Mouse (Mus musculus) neural tube, embryonic 15.5 days (tissue): ENCODE measurements at regions not wholly inside any gene's neighbourhood (a gene's known extent, or its start where the extent isn't known, plus 50 kb on each side); places are given as distances from the start of the nearest gene placed in this dataset.
"Not testable (repeated sequence)": the region's sequence is repeated elsewhere in the genome, so short reads cannot be mapped to it uniquely, and the experiment has no call there.

Experiments used
- ATAC-seq: fragments of 200-750 bp; cut with Nextera tagmentation; 2 replicates; pipeline ENCODE4 v1.8.0; 2017; ENCODE audit warnings: mild to moderate bottlenecking, moderate TSS enrichment, moderate library complexity; ENCODE audit not compliant: low FRiP score
- H3K27ac ChIP-seq: fragments of 300-500 bp; sonication (generic); replicated peaks from 2 replicates; pipeline ENCODE4 v1.5.1; 2015; ENCODE audit warnings: mild to moderate bottlenecking, inconsistent platforms
- H3K27me3 ChIP-seq: fragments of 300-500 bp; sonication (generic); replicated peaks from 2 replicates; pipeline ENCODE4 v1.6.1; 2015; ENCODE audit warnings: inconsistent platforms
- H3K36me3 ChIP-seq: fragments of 300-500 bp; sonication (generic); 2 replicates; pipeline ENCODE4 v1.6.1; 2015; ENCODE audit warnings: inconsistent platforms
- H3K4me1 ChIP-seq: fragments of 300-500 bp; sonication (generic); 2 replicates; pipeline ENCODE4 v1.6.1; 2015; ENCODE audit warnings: inconsistent platforms
- H3K4me2 ChIP-seq: fragments of 300-500 bp; sonication (generic); 2 replicates; pipeline ENCODE4 v1.6.1; 2015; ENCODE audit warnings: inconsistent platforms, mild to moderate bottlenecking, moderate library complexity
- H3K4me3 ChIP-seq: fragments of 300-500 bp; sonication (generic); replicated peaks from 2 replicates; pipeline ENCODE4 v1.5.1; 2015; ENCODE audit warnings: mild to moderate bottlenecking, inconsistent platforms
- H3K9ac ChIP-seq: fragments of 300-500 bp; sonication (generic); replicated peaks from 2 replicates; pipeline ENCODE4 v1.6.1; 2015; ENCODE audit warnings: mild to moderate bottlenecking, inconsistent platforms
- H3K9me3 ChIP-seq: fragments of 300-500 bp; sonication (generic); replicated peaks from 2 replicates; pipeline ENCODE4 v1.6.1; 2016; ENCODE audit warnings: inconsistent platforms
- WGBS: fragments of 180-500 bp; shearing (Covaris S2); methylation state at CpG from one replicate; pipeline ENCODE4 v1.1.7; 2015; ENCODE audit warnings: mixed read lengths; 5-methylcytosine and 5-hydroxymethylcytosine counted together

DNA sequence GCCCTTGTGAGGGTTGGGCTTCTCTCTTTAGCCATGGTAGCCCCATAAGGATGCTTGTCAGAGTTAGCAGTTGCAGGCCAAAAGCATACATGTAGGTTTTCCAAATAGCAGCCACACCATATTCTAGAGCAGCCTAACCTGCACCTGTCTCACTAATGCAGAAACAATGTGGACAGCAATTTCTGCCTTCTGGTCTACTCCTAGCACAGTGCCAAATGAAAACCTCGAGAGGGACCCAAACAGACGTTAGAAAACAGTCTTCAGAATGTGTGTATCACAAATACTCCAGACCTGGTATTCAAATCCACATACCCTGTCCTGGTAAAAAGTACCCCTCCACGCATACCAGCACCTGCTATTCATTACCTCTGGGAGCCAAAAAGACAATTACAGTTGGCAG, 368.9 kb upstream of the Ngly1 start:
- WGBS, result 77% methylated on average over 3 of the region's 3 CpGs
- H3K27me3 ChIP-seq, result no peaks in the 10 kb centered on the region
- H3K4me1 ChIP-seq, result no peaks in the 10 kb centered on the region
- no peak for ATAC-seq
- H3K9me3 ChIP-seq, result no peaks in the 10 kb centered on the region
- no peak overlapping the region for H3K4me2 ChIP-seq
- no peak overlapping the region for H3K4me3 ChIP-seq
- no peaks in the 10 kb centered on the region for H3K36me3 ChIP-seq
- no peak overlapping the region for H3K9ac ChIP-seq
- H3K27ac ChIP-seq, result no peak overlapping the region

DNA sequence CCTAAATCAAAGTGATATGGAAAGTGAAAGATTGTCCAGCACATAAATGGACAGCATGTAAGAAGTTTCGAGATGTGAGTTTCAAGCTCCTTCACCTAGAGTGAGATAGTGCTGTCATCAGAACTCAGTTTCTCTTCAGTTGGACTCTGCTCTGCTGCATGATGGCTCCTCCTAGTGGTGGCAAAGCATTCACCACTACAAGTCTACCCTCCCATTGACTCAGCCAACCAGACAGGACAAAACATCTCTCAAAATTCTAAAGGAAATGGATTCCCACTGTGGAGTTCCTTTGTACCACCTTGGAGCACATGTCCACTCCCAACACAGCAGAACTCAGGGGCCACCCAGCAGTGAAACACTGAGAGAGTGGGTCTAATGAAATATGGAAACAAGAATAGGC, 367.8 kb upstream of the Ngly1 start:
- Histone ChIP-seq H3K27ac (no peak overlapping the region), H3K9ac (no peak overlapping the region), H3K4me2 (no peak overlapping the region), H3K9me3 (no peaks in the 10 kb centered on the region), H3K36me3 (no peaks in the 10 kb centered on the region), H3K4me1 (no peaks in the 10 kb centered on the region), H3K4me3 (no peak overlapping the region), H3K27me3 (no peaks in the 10 kb centered on the region)
- 77% methylated on average over 1 of the region's 1 CpGs for WGBS
- ATAC-seq, result no peak

- Histone ChIP-seq H3K9me3 (no peaks in the 10 kb centered on the region), H3K27me3 (no peaks in the 10 kb centered on the region), H3K9ac (no peak overlapping the region), H3K4me1 (no peaks in the 10 kb centered on the region), H3K4me2 (no peak overlapping the region), H3K36me3 (no peaks in the 10 kb centered on the region), H3K4me3 (no peak overlapping the region), H3K27ac (no peak overlapping the region)
- ATAC-seq, result no peak
- WGBS, result 83% methylated on average over 2 of the region's 2 CpGs
These were observed 364.3 kb upstream of the Ngly1 start for GRCm38 (mm10) chr14:15884641-15885340.

DNA sequence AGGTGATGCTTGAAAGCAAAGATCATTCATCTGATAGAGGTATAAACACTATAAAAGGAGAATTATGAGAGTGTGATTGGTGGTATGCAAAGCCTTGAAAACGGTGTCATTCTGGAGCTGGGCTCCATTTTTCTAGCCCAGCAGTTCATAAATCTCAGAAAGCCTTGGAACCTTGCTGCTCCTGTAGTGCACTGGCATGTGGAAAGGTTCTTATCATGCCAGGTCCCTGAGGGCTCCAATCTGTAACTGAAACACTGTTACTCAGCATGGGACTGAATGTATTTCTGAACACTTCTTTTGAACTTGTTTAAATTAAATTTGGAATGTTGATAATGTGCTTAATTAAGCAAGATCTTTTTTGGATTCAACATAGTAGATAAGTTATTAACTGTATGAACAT, 352.0 kb upstream of the Ngly1 start:
- WGBS, result 85% methylated on average over 1 of the region's 1 CpGs
- no peak for ATAC-seq
- Histone ChIP-seq H3K27ac (no peak overlapping the region), H3K36me3 (no peaks in the 10 kb centered on the region), H3K4me2 (no peak overlapping the region), H3K27me3 (no peaks in the 10 kb centered on the region), H3K4me3 (no peak overlapping the region), H3K4me1 (no peaks in the 10 kb centered on the region), H3K9ac (no peak overlapping the region), H3K9me3 (no peaks in the 10 kb centered on the region)

DNA sequence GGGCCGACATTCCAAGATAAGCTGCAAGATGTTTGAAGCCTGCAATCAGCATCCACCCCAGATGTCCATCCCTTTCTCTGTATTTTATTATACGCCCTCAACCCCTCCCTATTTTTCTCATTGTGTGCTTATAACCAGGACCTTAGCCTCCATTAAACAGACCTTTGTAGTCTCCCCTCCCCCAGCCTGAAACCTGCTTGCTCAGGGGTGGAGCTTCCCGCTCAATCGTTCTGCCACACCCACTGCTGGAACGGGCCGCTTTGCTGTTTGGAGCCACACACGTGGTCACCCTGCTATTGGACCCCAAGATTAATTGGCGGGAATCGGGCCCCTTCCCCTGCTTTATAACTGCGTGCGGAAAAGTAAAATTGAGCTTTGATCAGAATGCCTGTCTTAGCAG, 342.7 kb upstream of the Ngly1 start:
- not testable (repeated sequence) for ATAC-seq, H3K36me3 ChIP-seq, H3K27me3 ChIP-seq, H3K9ac ChIP-seq, H3K9me3 ChIP-seq, H3K4me2 ChIP-seq, H3K4me3 ChIP-seq, H3K27ac ChIP-seq, H3K4me1 ChIP-seq
- WGBS, result 90% methylated on average over 11 of the region's 11 CpGs

- not testable (repeated sequence) for H3K4me1 ChIP-seq, H3K36me3 ChIP-seq, H3K9ac ChIP-seq, H3K27me3 ChIP-seq, ATAC-seq, H3K4me3 ChIP-seq, H3K9me3 ChIP-seq, H3K27ac ChIP-seq, H3K4me2 ChIP-seq
- 74% methylated on average over 4 of the region's 4 CpGs for WGBS
These were observed 335.9 kb upstream of the Ngly1 start for GRCm38 (mm10) chr14:15913206-15913605.

DNA sequence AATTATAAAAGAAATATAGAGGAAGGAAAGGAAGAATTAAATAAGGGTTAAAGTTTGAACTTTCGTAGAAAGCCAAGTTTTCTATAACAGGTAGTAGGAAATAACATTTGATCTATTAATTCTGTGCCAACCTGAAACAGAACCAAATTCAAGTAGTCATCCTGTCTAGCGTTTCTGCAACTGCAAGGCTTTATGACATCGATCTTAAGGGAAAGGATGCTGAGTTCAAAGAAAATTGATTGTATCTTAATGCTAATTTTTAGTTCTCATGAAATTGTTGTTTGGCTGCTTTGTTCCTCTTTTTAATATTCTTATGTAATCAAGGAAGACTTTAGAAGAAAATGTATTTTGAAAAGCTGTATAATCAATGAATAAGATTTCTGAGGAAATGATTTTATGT, 334.9 kb upstream of the Ngly1 start:
- no peak overlapping the region for H3K9ac ChIP-seq
- H3K4me2 ChIP-seq, result no peak overlapping the region
- no peaks in the 10 kb centered on the region for H3K36me3 ChIP-seq
- WGBS, result 92% methylated on average over 3 of the region's 3 CpGs
- H3K4me1 ChIP-seq, result no peaks in the 10 kb centered on the region
- no peak overlapping the region for H3K4me3 ChIP-seq
- H3K27me3 ChIP-seq, result no peaks in the 10 kb centered on the region
- H3K9me3 ChIP-seq, result no peaks in the 10 kb centered on the region
- no peak overlapping the region for H3K27ac ChIP-seq
- ATAC-seq, result no peak

DNA sequence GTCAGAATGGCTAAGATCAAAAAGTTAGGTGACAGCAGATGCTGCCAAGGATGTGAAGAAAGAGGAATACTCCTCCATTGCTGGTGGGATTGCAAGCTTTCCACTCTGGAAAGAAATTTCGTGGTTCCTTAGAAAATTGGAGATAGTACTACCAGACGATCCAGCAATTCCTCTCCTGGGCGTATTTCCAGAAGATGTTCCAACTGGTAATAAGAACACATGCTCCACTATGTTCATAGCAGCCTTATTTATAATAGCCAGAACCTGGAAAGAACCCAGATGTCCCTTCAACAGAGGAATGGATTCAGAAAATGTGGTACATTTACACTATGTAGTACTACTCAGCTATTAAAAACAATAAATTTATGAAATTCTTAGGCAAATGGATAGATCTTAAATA, 324.4 kb upstream of the Ngly1 start:
- not testable (repeated sequence) for H3K9ac ChIP-seq, ATAC-seq, H3K9me3 ChIP-seq, H3K27me3 ChIP-seq, H3K4me3 ChIP-seq, H3K36me3 ChIP-seq, H3K4me2 ChIP-seq, H3K4me1 ChIP-seq, H3K27ac ChIP-seq
- WGBS, result 83% methylated on average over 3 of the region's 3 CpGs

GRCm38 (mm10) chr14:15934729-15935128, 314.4 kb upstream of the Ngly1 start:
- ATAC-seq, result no peak
- Histone ChIP-seq H3K4me1 (no peaks in the 10 kb centered on the region), H3K4me2 (no peak overlapping the region), H3K9ac (no peak overlapping the region), H3K36me3 (no peaks in the 10 kb centered on the region), H3K4me3 (no peak overlapping the region), H3K9me3 (no peaks in the 10 kb centered on the region), H3K27ac (no peak overlapping the region), H3K27me3 (no peaks in the 10 kb centered on the region)

DNA sequence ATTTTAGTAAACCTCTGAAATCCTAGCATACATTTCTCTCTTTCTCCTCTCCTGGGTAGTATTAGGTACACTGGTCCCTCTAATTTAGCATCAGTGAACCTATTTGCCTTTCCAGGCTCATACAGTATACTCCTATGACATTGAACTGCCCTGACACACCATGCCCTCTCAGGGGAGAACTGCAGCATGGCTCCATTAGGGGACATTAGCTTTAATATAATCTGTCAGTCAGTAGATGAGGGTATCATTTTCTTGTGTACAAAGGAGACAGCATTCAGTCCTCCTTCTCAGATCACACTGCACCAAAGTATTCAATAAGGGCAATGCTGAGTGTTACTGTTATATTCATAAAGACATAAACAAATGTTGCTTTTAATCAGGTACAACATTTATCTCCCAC, 278.8 kb upstream of the Ngly1 start:
- H3K9ac ChIP-seq, result no peak overlapping the region
- no peak overlapping the region for H3K4me3 ChIP-seq
- ATAC-seq, result no peak
- no peaks in the 10 kb centered on the region for H3K4me1 ChIP-seq
- H3K9me3 ChIP-seq, result no peaks in the 10 kb centered on the region
- no peak overlapping the region for H3K27ac ChIP-seq
- H3K27me3 ChIP-seq, result no peaks in the 10 kb centered on the region
- no peaks in the 10 kb centered on the region for H3K36me3 ChIP-seq
- H3K4me2 ChIP-seq, result no peak overlapping the region

- ATAC-seq, result no peak
These were observed 278.3 kb upstream of the Ngly1 start for GRCm38 (mm10) chr14:15970767-15971166.

GRCm38 (mm10) chr14:15971306-15971705, 277.8 kb upstream of the Ngly1 start:
- no peak for ATAC-seq
- Histone ChIP-seq H3K4me2 (no peak overlapping the region), H3K4me3 (no peak overlapping the region), H3K27ac (no peak overlapping the region), H3K4me1 (no peaks in the 10 kb centered on the region), H3K36me3 (no peaks in the 10 kb centered on the region), H3K9me3 (no peaks in the 10 kb centered on the region), H3K27me3 (no peaks in the 10 kb centered on the region), H3K9ac (no peak overlapping the region)

More at GRCm38 (mm10) chr14:15970767-15971166, 278.3 kb upstream of the Ngly1 start:
- Histone ChIP-seq H3K4me1 (no peaks in the 10 kb centered on the region), H3K4me3 (no peak overlapping the region), H3K27ac (no peak overlapping the region), H3K27me3 (no peaks in the 10 kb centered on the region), H3K4me2 (no peak overlapping the region), H3K9me3 (no peaks in the 10 kb centered on the region), H3K36me3 (no peaks in the 10 kb centered on the region), H3K9ac (no peak overlapping the region)

GRCm38 (mm10) chr14:15977366-15977765, 271.7 kb upstream of the Ngly1 start:
- no peak overlapping the region for H3K4me2 ChIP-seq
- H3K9ac ChIP-seq, result no peak overlapping the region
- no peaks in the 10 kb centered on the region for H3K27me3 ChIP-seq
- no peaks in the 10 kb centered on the region for H3K36me3 ChIP-seq
- no peak overlapping the region for H3K4me3 ChIP-seq
- 98% methylated on average over 1 of the region's 1 CpGs for WGBS
- ATAC-seq, result no peak
- H3K27ac ChIP-seq, result no peak overlapping the region
- no peaks in the 10 kb centered on the region for H3K9me3 ChIP-seq
- H3K4me1 ChIP-seq, result no peaks in the 10 kb centered on the region
